Mouse (Mus musculus) embryonic facial prominence, embryonic 10.5 days (tissue): Measurements from ENCODE around the gene Gm20518. TPM values are rescaled to one million over a fixed set of nuclear protein-coding genes. Genes with fewer than 3 reads are reported as not detected.

Experiments
- DNase-seq: peaks from one replicate; pipeline ENCODE4 v3.0.0-alpha.2; 2017; ENCODE audit warnings: low spot score
- H3K27ac ChIP-seq: fragments of 300-500 bp; sonication (generic); replicated peaks from 2 replicates; pipeline ENCODE4 v1.5.1; 2016; ENCODE audit warnings: mild to moderate bottlenecking
- H3K27me3 ChIP-seq: fragments of 300-500 bp; sonication (generic); replicated peaks from 2 replicates; pipeline ENCODE4 v1.6.1; 2016; ENCODE audit warnings: low read depth, mild to moderate bottlenecking; ENCODE audit not compliant: poor library complexity, severe bottlenecking
- H3K36me3 ChIP-seq: fragments of 300-500 bp; sonication (generic); replicated peaks from 2 replicates; pipeline ENCODE4 v1.6.1; 2016; ENCODE audit warnings: mild to moderate bottlenecking, moderate library complexity
- H3K4me1 ChIP-seq: fragments of 300-500 bp; sonication (generic); 2 replicates; pipeline ENCODE4 v1.6.1; 2016
- H3K4me3 ChIP-seq: fragments of 300-500 bp; sonication (generic); 2 replicates; pipeline ENCODE4 v1.5.1; 2016; ENCODE audit warnings: mild to moderate bottlenecking, moderate library complexity
- H3K9me3 ChIP-seq: fragments of 300-500 bp; sonication (generic); 2 replicates; pipeline ENCODE4 v1.6.1; 2016; ENCODE audit warnings: mild to moderate bottlenecking
- WGBS: fragments of 180-500 bp; shearing (Covaris S2); methylation state at CpG from one replicate; pipeline ENCODE4 v1.1.7; 2016; 5-methylcytosine and 5-hydroxymethylcytosine counted together
- polyA plus RNA-seq: library from polyadenylated mRNA; unstranded; fragments of >200 nt; fragmentation: Nextera tagmentation; extraction: Ambion mirVana; gene quantifications from 2 replicates; pipeline ENCODE4 v1.2.1, GENCODE M21; 2016

The Gm20518 gene
- polyA plus RNA-seq, 1 experiment from 2014 or later, result 0.42 TPM

DNA sequence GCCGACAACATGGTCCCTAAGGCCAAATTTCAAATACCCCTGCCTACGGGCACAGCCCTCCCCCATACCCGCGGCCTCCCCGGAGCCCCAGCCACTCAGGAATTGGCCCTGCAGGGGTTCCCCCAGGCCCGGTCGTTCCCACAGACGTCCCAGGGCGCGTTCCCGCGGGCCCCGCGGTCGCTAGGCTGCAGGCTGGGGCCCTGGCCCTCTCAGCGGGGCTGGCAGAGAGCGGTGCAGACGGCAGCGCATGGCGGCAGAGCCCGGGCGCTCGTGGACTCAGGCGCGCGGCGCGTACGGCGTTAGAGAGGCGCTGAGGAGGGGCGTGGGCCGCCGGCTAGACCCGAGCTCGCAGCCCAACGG, 58.2 kb downstream of the Gm20518 start:
- DNase-seq, result peak; percentile 66
- Histone ChIP-seq H3K36me3 (no peaks in the 10 kb centered on the region), H3K27me3 (peaks cover 98% of the 10 kb centered on the region), H3K4me1 (peaks cover 25% of the 10 kb centered on the region), H3K27ac (peak overlapping the region; percentile 71), H3K9me3 (no peaks in the 10 kb centered on the region), H3K4me3 (peak overlapping the region; percentile 62)
- under 1% methylated on average over 37 of the region's 37 CpGs for WGBS

DNA sequence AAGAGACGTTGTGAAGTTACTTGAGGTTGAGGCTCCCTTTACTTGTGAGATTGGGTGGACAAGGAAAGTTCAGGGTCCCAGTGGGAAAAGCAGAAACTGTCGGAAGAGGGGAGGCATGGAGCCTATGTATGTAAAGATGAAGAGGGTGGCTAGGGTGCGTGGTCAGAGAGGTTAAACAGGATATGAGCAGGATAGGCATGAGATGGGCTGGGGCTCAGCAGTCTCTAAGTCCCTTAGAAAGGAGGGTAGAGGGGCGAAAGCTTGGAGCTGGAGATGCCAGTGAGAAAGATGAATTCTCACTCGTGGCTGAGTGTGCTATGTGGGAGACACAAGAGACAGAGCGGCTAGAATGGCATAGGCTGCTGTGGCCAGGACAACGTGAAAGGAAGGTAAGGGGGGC, 58.6 kb downstream of the Gm20518 start, which contains the start of gene B830017H08Rik:
Gene B830017H08Rik (plus strand): TSS at position 301 of the 400 bp plus-strand sequence.
- H3K4me1 ChIP-seq, result peaks cover 25% of the 10 kb centered on the region
- DNase-seq, result no peak
- peak within 1 kb of the TSS; percentile 71 for H3K27ac ChIP-seq
- H3K9me3 ChIP-seq, result no peaks in the 10 kb centered on the region
- peaks cover 99% of the 10 kb centered on the region for H3K27me3 ChIP-seq
- no peaks in the 10 kb centered on the region for H3K36me3 ChIP-seq
- WGBS, result 24% methylated on average over 7 of the region's 7 CpGs
- H3K4me3 ChIP-seq, result peak within 1 kb of the TSS; percentile 62

DNA sequence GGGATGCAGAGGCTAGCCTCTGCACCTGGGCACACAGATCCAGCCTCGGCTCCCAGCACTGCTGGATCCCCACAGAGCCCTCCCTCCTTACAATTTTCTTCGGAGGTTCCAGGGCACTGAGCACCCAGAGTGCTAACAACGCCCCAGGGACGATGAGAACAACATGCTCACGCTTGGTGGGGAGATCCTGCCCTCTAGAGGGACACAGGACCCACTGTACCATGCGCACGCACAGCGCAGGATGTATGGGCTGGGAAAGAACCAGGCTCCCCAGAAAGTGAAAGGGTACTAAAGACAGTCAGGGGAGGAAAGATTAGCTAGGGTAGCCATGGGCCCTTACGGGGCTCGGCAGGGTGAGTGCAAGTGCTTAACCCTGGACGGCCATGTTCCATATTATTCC, 59.7 kb downstream of the Gm20518 start:
- peak; percentile 41 for DNase-seq
- 7% methylated on average over 11 of the region's 11 CpGs for WGBS
- Histone ChIP-seq H3K27ac (no peak overlapping the region), H3K27me3 (peaks cover 99% of the 10 kb centered on the region), H3K9me3 (no peaks in the 10 kb centered on the region), H3K4me3 (no peak overlapping the region), H3K4me1 (peaks cover 25% of the 10 kb centered on the region), H3K36me3 (no peaks in the 10 kb centered on the region)

DNA sequence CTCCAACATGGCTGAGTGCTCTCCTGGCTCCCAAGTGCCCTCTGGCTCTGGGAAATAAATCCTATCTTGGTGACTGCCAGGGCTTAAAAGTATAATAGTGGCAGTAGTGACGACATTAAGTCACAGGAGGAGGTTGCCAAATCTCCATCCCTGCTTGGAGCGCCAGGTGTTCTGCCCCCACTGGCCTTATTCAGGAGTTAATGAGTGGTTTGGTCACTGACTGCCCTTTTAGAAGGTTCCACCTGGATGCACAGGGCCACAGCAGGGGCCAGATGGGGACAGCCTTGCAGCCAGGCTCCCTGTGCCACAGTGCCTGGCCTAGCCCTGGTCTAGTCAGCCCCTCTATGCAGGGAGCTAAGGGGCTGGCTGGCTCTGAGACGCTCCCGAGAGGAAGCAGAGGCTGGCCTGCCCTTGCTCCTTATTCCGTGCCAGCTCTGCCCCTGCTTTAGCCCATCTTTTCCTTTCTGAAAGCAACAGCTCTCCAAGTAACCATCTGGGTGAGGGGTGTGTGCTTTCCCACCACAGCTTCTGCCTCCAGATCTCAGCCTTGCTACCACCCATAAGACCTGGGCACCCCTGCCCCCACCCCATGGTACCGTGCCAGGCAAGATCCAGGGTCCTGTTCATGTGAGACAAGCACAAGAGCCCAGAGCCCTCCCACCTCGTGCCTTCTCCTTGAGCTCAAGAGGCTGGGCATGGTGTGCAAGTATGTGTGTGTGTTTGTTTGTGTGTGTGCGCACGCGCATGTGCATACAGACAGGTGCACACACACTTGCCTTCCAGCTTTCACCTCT, 60.9 kb downstream of the Gm20518 start:
- Histone ChIP-seq H3K27me3 (peaks cover 95% of the 10 kb centered on the region), H3K9me3 (no peaks in the 10 kb centered on the region), H3K27ac (no peak overlapping the region), H3K4me3 (no peak overlapping the region), H3K4me1 (peaks cover 25% of the 10 kb centered on the region), H3K36me3 (no peaks in the 10 kb centered on the region)
- no peak for DNase-seq
- WGBS, result 52% methylated on average over 10 of the region's 10 CpGs

DNA sequence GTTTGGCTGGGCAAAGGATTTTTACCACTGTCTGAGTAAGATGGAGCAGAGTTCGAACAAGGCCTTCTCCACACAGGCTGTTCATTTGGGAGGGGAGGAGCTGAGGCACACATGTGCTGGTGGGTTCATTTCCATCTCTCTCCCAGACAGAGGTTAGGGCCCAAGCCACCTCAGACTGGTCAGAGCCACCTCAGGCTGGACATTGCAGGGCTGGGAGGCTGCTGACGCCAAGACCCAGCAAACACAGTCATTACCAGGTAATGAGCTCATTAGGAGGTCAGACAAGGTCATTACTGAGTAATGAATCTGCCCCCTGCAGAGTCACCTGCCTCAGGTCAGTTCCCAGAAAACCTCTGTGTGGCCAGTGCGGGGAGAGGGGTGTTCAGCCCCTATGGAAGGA, 62.6 kb downstream of the Gm20518 start:
- H3K27me3 ChIP-seq, result peaks cover 78% of the 10 kb centered on the region
- H3K4me1 ChIP-seq, result peaks cover 19% of the 10 kb centered on the region
- 62% methylated on average over 3 of the region's 3 CpGs for WGBS
- no peak overlapping the region for H3K27ac ChIP-seq
- DNase-seq, result no peak
- H3K4me3 ChIP-seq, result no peak overlapping the region
- H3K9me3 ChIP-seq, result no peaks in the 10 kb centered on the region
- no peaks in the 10 kb centered on the region for H3K36me3 ChIP-seq

DNA sequence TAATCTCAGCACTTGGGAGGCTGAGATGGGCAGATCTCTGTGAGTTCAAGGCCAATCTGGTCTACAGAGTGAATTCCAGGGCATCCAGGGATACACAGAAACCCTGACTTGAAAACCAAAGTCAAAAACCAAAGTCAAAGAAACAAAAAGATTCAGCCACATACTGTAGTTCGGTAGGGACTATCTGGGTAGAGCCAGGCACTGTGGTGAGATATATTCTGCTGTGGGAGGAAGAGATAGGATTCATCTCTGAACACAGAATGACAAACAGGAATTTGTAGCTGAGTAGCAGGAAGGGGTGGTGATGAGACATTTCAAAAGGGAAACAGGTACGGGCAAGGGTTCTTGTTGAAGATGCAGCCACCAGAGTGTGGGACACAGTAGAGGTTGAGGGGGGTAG, 63.2 kb downstream of the Gm20518 start:
- 89% methylated on average over 2 of the region's 2 CpGs for WGBS
- no peak overlapping the region for H3K4me3 ChIP-seq
- peaks cover 71% of the 10 kb centered on the region for H3K27me3 ChIP-seq
- H3K4me1 ChIP-seq, result peaks cover 13% of the 10 kb centered on the region
- H3K9me3 ChIP-seq, result no peaks in the 10 kb centered on the region
- DNase-seq, result no peak
- no peaks in the 10 kb centered on the region for H3K36me3 ChIP-seq
- no peak overlapping the region for H3K27ac ChIP-seq

DNA sequence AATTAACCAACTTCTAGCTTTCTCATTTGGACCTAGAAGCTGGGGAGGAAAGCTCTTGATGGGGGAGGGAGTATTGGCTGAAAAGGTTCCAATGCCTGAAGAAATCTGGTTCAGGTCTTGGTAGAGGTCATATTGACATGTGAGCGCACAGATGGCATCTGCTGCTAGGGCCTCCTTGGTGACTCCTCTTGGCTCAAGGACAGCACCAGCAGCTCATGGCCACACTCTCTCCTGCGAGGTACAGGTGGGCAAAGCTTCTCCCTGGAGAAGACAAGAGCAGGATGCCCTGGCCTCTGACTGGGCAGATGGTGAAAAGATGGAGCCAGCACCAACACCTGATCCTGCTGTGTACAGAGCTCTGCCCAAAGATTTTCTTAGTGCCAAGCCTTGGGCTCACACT, 65.0 kb downstream of the Gm20518 start:
- H3K27me3 ChIP-seq, result peaks cover 54% of the 10 kb centered on the region

DNA sequence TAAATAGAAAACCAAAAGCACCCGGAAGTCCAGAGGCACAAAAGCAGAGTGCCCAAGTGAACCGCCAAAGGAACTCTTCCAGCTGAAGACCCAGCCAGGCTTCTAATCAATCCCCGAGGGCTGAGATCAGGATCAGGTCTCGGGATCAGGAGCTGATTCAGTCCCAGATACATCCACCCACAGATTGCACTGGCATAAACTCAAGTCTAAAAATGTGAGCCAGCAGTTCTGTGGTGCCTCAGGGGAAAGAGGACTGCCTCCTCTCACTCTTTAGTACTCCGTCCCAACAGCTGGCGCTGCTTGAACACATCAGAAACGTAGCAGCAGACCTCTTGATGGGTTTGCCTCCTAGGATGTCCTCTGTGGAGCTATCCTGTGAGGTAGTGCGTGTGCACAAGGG, 74.9 kb downstream of the Gm20518 start:
- no peak overlapping the region for H3K27ac ChIP-seq
- H3K4me3 ChIP-seq, result no peak overlapping the region
- H3K27me3 ChIP-seq, result peaks cover 61% of the 10 kb centered on the region
- H3K4me1 ChIP-seq, result peaks cover 17% of the 10 kb centered on the region
- no peaks in the 10 kb centered on the region for H3K36me3 ChIP-seq
- WGBS, result 79% methylated on average over 8 of the region's 8 CpGs
- DNase-seq, result no peak
- H3K9me3 ChIP-seq, result no peaks in the 10 kb centered on the region

More for the DNA sequence above, 65.0 kb downstream of the Gm20518 start:
- H3K27ac ChIP-seq, result no peak overlapping the region
- no peaks in the 10 kb centered on the region for H3K36me3 ChIP-seq
- H3K4me1 ChIP-seq, result 0 out of 2 replicates have a peak, but pooled peaks cover 6% of the 10 kb centered on the region
- WGBS, result 87% methylated on average over 2 of the region's 2 CpGs
- no peak for DNase-seq
- no peak overlapping the region for H3K4me3 ChIP-seq
- H3K9me3 ChIP-seq, result no peaks in the 10 kb centered on the region

DNA sequence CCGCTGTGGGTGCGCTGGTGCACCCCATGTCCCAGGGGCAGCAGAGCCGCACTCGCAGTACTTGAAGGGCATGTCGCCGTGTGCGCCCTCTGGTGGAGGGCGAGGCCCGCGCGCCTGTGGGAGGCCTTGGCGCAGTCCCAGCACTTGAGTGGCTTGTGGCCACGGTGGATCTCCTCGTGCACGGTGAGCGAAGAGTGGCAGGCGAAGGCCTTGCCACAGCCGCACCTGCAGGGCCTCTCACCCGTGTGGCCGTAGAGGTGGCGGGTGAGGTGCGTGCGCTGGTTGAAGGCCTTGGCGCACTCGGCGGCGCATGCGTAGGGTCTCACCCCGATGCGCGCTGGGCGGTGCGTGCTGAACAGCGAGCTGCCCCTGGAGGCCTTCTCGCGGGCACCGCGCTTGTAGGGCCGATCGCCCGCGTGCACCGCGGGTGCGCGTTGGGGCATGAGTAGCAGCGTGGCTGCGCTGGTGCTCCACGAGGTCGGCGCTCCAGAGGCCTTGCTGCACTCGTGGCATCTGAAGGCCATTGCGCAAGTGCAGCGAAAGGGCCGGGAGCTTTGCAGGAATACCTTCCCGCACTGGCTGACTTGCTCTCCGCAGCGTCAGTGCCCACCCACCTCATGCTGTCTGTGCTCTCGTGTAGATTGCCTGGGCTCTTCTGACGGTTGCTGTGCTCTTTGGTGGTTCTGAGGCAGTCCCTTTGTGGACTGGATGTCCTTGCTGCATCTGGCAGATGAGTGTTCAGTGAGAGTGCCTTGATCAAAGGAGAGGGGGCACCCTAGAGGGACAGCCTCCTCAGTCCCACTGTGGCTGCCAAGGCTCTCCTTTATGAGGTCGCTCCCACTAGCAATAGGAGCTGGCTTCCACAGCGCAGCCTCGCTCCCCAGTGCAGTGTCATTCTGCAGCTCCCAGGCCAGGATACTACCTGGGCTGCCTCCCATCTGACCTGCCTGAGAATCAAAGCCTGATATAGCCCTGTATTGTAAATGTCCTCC, 75.8 kb downstream of the Gm20518 start:
- Histone ChIP-seq H3K27me3 (peaks cover 66% of the 10 kb centered on the region), H3K4me3 (peak overlapping the region; percentile 64), H3K27ac (peak overlapping the region; percentile 86), H3K36me3 (no peaks in the 10 kb centered on the region), H3K4me1 (peaks cover 20% of the 10 kb centered on the region), H3K9me3 (no peaks in the 10 kb centered on the region)
- peak; percentile 88 for DNase-seq
- WGBS, result 2% methylated on average over 63 of the region's 63 CpGs

DNA sequence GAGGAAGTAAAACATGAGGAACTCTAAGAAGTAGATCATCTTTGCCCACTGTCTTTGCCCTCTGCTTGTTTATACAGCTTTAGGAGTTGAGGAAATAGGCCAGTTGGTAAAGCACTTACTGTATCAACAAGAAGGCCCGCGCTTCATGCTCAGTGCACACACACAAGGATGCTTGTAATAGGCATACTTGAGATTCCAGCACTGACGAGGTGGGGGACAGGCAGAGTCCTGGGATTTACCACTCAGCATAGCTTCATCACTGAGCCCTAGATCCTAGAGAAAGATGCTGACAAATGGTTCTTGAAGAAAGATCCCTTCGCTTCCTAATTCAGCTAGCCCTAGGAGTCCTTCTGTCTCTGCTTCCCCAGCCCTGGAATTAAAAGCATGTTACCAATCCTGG, 78.3 kb downstream of the Gm20518 start:
- Histone ChIP-seq H3K27ac (no peak overlapping the region), H3K27me3 (peaks cover 86% of the 10 kb centered on the region), H3K4me1 (peaks cover 43% of the 10 kb centered on the region), H3K4me3 (no peak overlapping the region), H3K9me3 (no peaks in the 10 kb centered on the region), H3K36me3 (0 out of 2 replicates have a peak, but pooled peaks cover under 1% of the 10 kb centered on the region)
- WGBS, result 52% methylated on average over 4 of the region's 4 CpGs
- no peak for DNase-seq

DNA sequence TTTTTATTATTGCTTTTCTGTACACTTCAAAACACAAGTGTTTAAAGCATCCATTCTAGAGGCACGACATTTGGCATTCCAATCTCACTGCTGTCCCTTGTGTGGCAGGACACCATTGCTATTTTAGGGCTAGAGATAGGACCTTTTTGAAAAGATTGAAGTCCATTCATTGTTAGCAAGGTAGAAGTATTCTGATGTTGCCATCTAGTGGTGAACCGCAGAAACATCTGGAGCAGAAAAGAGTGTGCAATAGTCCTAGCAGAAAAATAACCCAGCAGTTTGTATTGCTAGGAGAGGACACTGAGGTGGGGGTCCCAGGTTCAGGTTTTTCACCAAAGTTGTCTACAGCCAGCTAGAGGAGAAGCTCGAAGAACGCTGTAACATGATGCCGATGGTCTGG, 79.4 kb downstream of the Gm20518 start:
- Histone ChIP-seq H3K27me3 (peaks cover 86% of the 10 kb centered on the region), H3K9me3 (no peaks in the 10 kb centered on the region), H3K4me1 (peaks cover 54% of the 10 kb centered on the region), H3K36me3 (peaks cover 7% of the 10 kb centered on the region; the same call in 1 of the 2 replicates), H3K27ac (no peak overlapping the region), H3K4me3 (no peak overlapping the region)
- 5% methylated on average over 5 of the region's 5 CpGs for WGBS
- DNase-seq, result no peak

DNA sequence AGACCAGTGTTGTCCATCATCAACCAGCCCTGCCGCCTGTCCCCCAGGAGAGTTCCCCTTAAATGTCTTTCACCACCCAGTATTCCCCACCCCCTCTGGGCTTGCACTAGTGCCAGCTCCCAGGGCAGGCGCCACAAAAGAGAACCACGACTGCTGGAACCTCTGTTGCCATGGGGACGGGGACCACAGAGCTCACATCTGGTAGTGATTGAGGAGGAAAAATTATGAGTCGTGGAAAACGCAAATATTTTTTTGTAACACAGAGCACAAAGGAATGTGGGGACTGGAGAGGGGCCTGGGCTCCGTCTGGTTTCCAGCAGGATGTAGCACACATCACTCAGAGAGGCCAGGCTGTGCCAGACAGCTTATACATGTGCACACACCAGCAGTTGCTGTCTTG, 81.8 kb downstream of the Gm20518 start:
- 13% methylated on average over 7 of the region's 7 CpGs for WGBS
- H3K4me1 ChIP-seq, result peaks cover 64% of the 10 kb centered on the region
- peaks cover 22% of the 10 kb centered on the region for H3K36me3 ChIP-seq
- no peaks in the 10 kb centered on the region for H3K9me3 ChIP-seq
- H3K4me3 ChIP-seq, result peak overlapping the region; percentile 31; the same call in 1 of the 2 replicates
- peak; percentile 90 for DNase-seq
- peak overlapping the region; percentile 90 for H3K27ac ChIP-seq
- peaks cover 87% of the 10 kb centered on the region for H3K27me3 ChIP-seq
